Mouse (Mus musculus) adipocyte (in vitro differentiated cells): ENCODE measurements around the gene Psmb4.
"Not testable (repeated sequence)": the region's sequence is repeated elsewhere in the genome, so short reads cannot be mapped to it uniquely, and the experiment has no call there.

Experiments
- DNase-seq: peaks from one replicate; pipeline ENCODE4 v3.0.0-alpha.2; 2016; ENCODE audit warnings: low spot score

Gene Psmb4

DNA sequence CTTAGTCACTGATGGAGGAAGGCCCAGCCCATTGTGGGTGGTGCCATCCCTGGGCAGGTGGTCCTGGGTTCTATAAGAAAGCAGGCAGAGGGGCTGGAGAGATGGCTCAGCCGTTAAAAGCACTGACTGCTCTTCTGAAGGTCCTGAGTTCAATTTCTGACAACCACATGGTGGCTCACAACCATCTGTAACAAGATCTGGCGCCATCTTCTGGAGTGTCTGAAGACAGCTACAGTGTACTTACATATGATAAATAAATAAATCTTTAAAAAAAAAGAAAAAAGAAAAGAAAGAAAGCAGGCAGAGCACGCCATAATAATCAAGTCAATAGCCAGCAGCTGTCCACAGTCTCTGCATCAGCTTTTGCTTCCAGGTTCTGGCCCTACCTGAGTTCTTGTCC is 18.0 kb upstream of the Psmb4 start:
- not testable (repeated sequence) for DNase-seq

DNA sequence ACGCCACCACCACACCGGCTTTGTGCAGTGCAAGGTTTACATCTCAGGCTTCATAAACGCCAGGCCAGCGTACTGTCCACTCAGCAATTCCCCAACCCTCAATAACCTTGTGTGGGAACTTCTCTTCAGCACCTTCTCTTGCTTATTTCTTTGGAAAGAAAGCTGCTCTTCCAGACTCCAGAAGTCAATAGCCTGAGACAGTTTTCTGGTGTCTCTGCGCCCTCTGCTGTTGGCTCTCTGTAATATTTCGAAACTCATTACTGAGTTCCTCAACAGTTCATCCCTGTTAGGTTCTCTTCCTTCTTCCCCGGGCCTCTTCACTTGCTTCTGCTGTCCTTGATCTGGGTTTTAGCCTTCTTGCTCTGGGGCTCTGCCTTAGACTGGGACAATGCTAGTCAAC is 16.0 kb upstream of the Psmb4 start:
- DNase-seq, result peak; percentile 80

DNA sequence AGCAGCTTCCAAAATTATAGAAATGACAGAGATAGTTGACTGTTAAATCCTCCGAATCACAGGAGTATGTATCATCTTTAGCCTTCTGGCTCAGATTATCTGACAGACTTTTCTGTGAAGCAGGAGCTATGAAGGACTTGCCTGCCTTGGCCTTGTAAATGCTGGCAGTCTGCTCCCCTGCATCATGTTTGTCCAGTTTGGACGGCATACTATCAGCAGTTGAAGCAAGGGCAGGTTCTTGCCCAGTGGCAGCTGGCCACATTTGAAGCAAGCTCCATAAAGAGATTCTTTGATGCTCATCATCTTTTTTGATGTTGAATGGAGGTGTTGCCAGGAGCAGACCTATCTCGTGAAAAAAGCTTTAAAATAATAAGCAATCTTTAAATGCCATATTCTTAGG is 7.3 kb upstream of the Psmb4 start:
- DNase-seq, result no peak

DNA sequence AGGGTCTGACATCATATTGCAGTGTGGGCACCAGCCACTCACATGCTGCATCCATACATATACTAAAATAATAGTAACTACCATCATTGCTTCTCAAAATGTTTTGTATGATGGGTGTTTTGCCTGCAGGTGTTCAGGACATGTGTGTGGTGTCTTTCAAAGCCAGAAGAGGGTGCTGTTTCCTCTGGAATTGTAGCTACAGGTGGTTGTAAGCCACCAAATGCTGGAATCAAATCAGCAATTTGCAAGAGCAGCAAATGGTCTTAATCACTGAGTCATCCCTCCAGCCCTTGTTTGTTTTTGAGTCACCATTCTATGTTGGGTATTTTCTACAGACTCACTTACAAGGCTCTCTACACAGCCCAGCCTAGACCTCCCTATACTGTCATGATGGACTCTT is 1.8 kb upstream of the Psmb4 start:
- DNase-seq, result peak; percentile 50

DNA sequence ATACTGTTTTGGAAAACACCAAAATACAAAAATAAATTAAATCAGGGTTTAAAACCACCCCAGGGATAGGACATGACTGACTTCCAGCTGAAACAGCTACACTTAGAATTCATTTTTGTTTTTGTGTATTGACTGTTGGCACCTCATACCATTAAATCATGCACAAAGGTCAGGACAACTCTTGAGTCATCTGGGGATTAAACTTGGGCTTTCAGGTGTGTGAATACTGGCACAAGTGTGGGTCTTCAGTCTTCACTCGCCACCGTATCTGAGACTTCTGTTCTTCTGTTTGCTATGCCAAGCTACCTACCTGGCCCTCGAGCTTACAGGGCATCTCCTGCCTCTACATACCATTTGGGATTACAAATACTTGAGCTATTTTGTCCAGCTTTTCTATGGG is 4.2 kb downstream of the Psmb4 start:
- no peak for DNase-seq

DNA sequence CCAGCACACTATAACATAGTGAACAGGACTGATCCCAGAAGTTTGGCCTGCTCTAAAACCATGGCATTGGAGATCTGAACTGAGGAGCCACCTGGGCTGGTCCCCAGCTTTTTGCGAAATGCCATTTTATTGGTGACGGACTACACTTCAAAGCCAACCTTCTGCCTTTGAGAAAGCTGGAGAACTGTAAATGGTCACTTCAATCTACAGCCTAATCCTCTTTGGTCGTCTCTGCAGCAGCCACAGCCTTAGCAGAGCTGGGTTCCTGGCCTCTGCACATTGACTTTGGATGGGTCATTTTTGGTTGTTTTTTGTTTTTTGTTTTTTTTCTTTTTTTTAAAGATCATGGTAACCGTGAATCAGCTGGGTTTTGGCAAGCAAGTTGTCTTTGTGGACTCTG is 4.9 kb downstream of the Psmb4 start:
- DNase-seq, result no peak

DNA sequence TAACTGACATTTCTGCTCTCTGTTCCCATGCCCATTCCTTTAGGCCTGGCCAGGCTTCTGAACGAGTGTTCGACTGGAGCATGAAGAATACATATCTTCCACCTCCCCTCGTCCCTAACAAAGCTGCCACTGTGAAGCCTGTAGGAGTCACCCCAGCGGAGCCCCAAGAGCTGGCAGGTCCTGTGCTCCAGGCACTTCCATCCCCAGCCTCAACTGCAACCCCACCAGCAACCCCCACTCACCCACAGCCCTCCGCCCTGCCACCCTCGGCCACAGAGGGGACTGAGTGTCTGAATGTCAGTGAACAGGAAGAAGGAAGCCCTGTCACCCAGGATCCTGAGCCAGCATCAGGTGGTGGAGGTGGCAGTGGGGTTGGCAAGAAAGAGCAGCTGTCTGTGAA is 8.1 kb downstream of the Psmb4 start:
- DNase-seq, result no peak

DNA sequence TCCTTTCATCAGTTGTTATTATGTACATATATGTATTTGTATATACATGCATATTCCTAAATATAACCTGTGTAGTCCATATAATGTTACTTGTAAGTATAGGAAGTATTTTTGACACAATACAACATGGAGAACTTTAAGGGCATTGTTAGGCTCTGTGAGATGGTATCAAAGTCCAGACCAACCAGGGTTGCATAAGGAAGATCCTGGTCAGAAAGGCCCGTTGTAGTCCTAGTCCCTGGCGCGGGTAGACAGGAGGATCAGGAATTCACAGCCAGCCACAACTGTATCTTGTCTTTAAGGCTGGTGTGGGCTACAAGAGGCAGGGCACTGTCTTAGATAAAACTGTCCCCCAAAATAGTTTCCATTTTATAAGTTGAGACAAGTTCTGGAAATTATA is 17.8 kb downstream of the Psmb4 start:
- no peak for DNase-seq

DNA sequence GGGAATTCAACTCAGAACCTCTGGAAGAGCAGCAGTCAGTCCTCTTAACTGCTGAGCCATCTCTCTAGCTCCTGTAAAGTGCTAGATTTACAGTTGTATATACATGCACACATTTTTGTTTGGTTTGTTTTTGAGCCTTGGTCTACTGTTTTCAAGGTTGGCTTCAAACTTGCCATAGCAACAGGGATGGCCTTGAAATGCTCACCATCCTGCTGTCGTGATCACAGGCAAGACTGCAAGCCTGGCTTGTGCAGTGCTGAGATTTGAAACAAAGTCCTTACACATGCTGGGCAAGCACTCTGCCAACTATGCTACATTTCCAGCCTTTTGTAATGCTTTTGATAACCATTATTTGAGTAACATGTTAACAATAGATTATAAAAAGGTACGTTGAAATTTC is 27.3 kb downstream of the Psmb4 start:
- DNase-seq, result no peak

DNA sequence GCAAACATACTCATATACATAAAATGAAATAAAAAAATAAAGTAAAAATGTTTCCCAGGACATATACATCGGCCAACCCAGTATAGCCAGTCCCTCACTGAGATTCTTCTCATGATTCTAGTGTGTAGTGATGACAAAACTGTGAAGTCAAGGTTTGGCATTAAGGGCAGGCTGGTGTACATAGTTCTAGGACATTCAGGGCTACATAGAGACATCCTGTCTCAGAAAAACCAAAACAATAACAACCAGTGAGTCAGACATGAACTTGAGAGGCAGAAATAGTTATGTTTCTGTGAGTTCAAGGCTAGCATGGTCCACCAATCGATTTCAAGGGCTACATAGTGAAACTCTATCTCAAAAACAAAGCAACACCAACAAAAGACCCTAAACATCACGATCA is 34.5 kb downstream of the Psmb4 start:
- DNase-seq, result no peak

DNA sequence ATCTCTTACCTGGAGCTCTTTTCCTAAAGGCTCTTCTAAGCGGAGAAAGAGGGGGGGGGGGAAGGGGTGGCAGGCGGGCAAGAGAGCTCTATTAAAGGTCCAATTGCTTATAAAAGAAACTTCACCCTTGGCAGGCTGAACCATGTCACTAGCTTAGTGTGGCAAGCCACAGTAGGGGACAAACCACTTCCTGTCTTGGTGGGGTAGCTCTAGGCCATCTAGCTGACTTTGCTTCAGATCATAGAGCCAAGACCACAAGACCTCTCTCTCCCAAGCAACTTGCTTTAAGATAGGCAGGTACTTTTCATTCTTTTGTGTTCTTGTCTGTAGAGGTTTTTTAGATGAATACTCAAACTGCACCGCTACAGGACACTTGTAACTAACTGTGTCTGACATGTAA is 35.0 kb downstream of the Psmb4 start:
- no peak for DNase-seq

DNA sequence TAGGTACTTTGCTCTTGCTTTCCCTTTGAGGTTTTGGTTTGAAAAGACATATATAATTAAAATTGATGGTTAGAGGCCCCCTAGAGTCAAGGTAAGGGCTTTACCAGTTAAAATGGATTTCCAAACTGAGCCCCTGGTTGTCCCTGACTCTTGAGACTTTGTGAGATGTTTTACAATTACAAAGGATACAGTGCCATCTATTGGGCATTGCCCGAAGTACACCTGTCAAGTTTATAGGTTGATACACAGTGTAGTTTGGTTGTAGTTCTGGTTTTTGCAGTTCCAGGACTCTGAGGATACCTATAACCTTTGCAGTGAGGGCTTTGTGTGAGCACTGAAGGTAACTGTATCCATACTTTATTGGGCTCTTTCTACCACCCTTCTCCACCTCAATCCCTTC is 37.4 kb downstream of the Psmb4 start:
- no peak for DNase-seq

DNA sequence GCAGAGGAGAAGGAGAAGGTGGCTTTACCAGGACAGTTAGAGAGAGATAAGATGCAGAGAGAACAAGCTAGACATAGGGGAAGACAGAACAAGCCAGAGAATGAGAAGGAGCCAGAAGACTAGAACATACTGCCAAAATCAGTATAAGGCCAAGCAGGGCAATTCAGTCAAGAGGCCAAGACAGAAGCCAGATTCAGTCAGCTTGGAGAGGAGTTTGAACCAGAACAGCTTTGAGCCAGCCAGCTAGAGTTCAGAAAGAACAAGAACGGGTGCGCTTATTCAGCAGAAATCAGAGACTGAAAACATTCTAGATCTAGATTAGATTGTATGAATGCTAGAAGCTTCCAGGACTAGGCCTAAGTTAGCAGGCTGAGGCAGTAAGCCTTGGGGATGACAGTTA is 39.4 kb downstream of the Psmb4 start:
- peak; percentile 52 for DNase-seq

DNA sequence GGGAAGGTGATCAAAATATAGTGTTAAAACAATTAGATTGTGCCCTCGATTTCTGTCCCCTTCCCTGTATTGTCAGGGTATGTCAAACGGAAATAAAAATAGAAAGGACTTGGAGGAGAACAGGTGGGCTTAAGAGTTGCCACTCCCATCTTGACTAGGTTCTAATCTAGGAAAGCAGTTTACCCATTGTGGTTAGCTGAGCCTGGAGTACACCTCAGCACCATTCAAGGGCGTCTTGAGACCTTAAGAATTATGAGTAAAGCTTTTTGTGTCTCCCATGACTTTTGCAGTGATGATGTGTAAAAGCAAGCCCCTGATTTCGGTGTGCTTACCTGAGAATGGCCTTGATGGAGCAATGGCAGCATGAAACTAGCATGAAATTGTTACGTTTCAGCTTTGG is 47.7 kb downstream of the Psmb4 start:
- DNase-seq, result no peak

DNA sequence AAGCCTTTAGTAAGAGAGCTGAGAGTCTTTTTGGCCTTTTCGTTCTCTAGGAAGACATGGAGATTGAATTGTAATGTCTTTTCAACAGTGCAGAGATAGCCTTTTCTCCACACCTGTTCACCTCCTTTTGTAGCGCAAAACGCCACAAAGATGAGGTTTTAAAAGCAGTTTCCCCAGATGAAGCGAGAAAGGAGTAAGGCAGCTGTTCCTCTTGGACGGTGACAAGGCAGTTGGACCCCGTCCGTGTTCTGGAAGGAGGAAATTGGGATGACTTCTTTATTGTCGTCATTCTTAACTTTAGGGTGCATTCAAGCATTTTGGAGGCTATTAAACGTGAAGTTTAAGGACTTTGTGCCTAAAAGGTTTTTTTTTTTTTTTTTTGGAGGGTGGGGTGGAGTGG is 48.1 kb downstream of the Psmb4 start:
- no peak for DNase-seq

DNA sequence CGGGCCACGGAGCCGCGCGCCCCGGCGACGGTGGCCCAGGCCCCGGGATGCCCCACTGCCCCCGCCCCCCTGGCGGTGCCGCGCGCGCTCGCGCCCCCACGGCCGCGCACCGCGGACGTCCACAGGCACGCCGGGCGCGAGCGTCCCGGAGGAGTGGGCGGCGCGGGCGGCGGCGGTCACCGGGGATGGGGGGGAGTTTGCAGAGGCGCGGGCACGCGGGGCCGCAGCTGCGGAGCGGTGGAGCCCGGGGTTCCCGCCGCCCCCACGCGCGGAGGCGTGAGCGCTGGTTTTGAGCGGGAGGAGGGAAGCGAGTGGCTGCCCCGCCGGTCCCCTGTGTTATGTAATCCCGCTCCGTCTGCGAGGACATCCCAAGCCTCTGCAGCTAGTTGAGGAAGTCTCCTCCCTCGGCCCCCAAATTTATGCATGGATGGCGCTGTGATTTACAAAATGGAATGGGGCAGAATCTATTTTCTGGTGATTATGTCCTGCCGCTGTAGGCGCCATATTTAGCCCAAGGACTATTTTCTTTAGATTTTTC is 48.7 kb downstream of the Psmb4 start:
- peak; percentile 85 for DNase-seq

DNA sequence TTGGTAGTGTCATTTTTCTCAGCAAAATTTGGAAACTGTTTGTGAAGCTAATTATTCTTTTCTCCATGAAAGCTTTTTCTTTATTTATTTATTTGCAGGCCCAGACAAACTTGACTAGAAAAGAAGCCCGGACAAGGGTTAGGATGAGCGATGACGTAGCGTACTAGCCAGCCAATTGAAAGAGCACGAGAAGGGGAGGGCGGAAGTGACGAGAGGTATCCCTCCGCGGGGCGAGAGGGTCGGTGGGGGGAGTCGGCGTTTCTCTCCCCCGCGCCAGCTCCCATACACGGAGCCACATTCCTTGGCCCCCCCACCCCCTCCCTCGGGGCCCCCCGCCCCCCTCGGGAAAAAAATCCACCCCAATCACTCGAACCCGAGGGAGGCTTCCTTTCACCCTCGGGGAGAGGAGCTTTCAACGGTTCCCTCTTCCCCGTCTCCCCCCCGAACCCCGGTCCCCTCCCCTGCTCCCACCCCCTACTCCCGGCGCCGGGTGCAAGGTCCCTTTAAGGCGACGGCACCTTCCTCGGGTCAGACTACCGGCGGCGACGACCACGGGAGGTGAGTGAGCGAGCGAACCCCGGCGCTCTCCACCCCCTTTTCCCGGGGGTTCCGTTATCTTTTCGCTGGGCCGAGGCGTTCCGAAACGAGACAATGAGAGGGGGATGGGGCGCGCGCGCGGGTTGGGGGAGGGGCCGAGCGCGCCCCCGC is 49.4 kb downstream of the Psmb4 start, which contains the start of gene Pogz:
Gene Pogz (plus strand): TSS at position 385 of the 708 bp plus-strand sequence.
- DNase-seq, result peak; percentile 99

DNA sequence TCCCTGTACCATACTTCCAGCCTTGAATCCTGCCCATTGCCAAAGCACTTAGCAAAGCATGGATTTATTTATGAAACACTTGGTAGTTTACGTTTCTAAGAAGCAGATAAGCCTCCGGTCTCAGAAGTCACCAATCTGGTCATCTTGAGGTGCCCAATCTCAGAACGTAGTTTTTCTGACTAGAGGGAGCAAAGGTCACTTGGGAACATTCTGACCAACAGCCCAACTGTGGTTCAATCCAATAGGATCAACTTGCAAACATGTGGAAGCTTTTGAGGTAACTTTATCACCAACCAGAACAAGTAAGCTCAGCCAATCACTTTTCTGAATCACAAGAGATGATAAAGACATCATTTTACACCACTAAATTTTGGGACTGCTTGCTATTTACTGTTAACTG is 51.4 kb downstream of the Psmb4 start:
- DNase-seq, result peak; percentile 32
